Comparison of ENCODE assay signal across 8 mouse cellular contexts in genomic region chr3:96401474-96401831, GRCm38 (mm10). TPM values are rescaled to one million over a fixed set of nuclear protein-coding genes. Genes with fewer than 3 reads are reported as not detected.
DNase-seq lines count a peak whose midpoint lies in the region; ATAC-seq and TF ChIP-seq lines count a peak whose summit lies in the region.

No protein-coding gene starts in this region.

- ATAC-seq in lung, embryonic 15.5 days (ENCODE audit: borderline replicate concordance, extremely low read depth, low FRiP score, low TSS enrichment) = no peak
- no peak for ATAC-seq in limb, embryonic 13.5 days (ENCODE audit: low FRiP score, low read depth)

- H3K9me3 ChIP-seq in lung, embryonic 15.5 days = no peaks in the 10 kb centered on the region
- H3K9me3 ChIP-seq in forebrain, embryonic 10.5 days = 0 out of 2 replicates have a peak, but pooled peaks cover 5% of the 10 kb centered on the region
- H3K9me3 ChIP-seq in limb, embryonic 13.5 days = no peaks in the 10 kb centered on the region

- H3K27ac ChIP-seq in lung, embryonic 15.5 days = no peak overlapping the region
- H3K27ac ChIP-seq in forebrain, embryonic 10.5 days = peak overlapping the region; percentile 56; the same call in 1 of the 2 replicates
- no peak overlapping the region for H3K27ac ChIP-seq in limb, embryonic 13.5 days
- H3K27ac ChIP-seq in small intestine, adult 2 months (ENCODE audit: insufficient read depth, low read depth, low read length) = no peak overlapping the region

- 3% methylated on average over 13 of the region's 13 CpGs for WGBS in lung, embryonic 15.5 days
- WGBS in forebrain, embryonic 10.5 days = 3% methylated on average over 13 of the region's 13 CpGs
- WGBS in limb, embryonic 13.5 days = 2% methylated on average over 13 of the region's 13 CpGs
- 4% methylated on average over 13 of the region's 13 CpGs for WGBS in small intestine, adult 2 months

- H3K27me3 ChIP-seq in lung, embryonic 15.5 days = peaks cover 97% of the 10 kb centered on the region
- H3K27me3 ChIP-seq in forebrain, embryonic 10.5 days (ENCODE audit: poor library complexity, severe bottlenecking) = peaks cover 100% of the 10 kb centered on the region
- H3K27me3 ChIP-seq in limb, embryonic 13.5 days = peaks cover 97% of the 10 kb centered on the region
- peaks cover 66% of the 10 kb centered on the region for H3K27me3 ChIP-seq in small intestine, adult 2 months (ENCODE audit: control insufficient read depth, insufficient read depth, low read length)

- peaks cover 11% of the 10 kb centered on the region for H3K4me1 ChIP-seq in lung, embryonic 15.5 days
- H3K4me1 ChIP-seq in forebrain, embryonic 10.5 days = peaks cover 28% of the 10 kb centered on the region
- peaks cover 12% of the 10 kb centered on the region for H3K4me1 ChIP-seq in limb, embryonic 13.5 days
- peaks cover 5% of the 10 kb centered on the region; the same call in 1 of the 2 replicates for H3K4me1 ChIP-seq in small intestine, adult 2 months (ENCODE audit: control insufficient read depth, insufficient read depth, insufficient read length, low read length)

- TF ChIP-seq POLR2A in small intestine, adult 2 months (IDR thresholded peaks at IDR 0.05; ENCODE audit: low read depth, low read length) = no peak

- peak overlapping the region; percentile 33 for H3K4me3 ChIP-seq in lung, embryonic 15.5 days
- peak overlapping the region; percentile 65 for H3K4me3 ChIP-seq in forebrain, embryonic 10.5 days
- peak overlapping the region; percentile 36 for H3K4me3 ChIP-seq in limb, embryonic 13.5 days
- peak overlapping the region; percentile 27 for H3K4me3 ChIP-seq in small intestine, adult 2 months (ENCODE audit: low read depth, low read length)

- DNase-seq in lung, postnatal 36 days = no peak
- no peak for DNase-seq in forebrain, embryonic 10.5 days (ENCODE audit: extremely low spot score, low spot score)
- DNase-seq in ovary, adult 18-20 months (ENCODE audit: low spot score) = no peak
- DNase-seq in yolk sac, embryonic 10.5 days (ENCODE audit: low spot score) = no peak
- DNase-seq in cerebellum, adult 11 months = no peak

- TF ChIP-seq CTCF in small intestine, adult 2 months (IDR thresholded peaks at IDR 0.05; ENCODE audit: extremely low read depth, insufficient read length, insufficient replicate concordance, low read depth, low read length) = no peak

- H3K9ac ChIP-seq in lung, embryonic 15.5 days = peak overlapping the region; percentile 3; the same call in 1 of the 2 replicates
- H3K9ac ChIP-seq in limb, embryonic 13.5 days = peak overlapping the region; percentile 35; the same call in 1 of the 2 replicates

- H3K4me2 ChIP-seq in lung, embryonic 15.5 days = peak overlapping the region; percentile 59
- peak overlapping the region; percentile 60 for H3K4me2 ChIP-seq in limb, embryonic 13.5 days (replicated peaks)

- no peaks in the 10 kb centered on the region for H3K36me3 ChIP-seq in lung, embryonic 15.5 days
- no peaks in the 10 kb centered on the region for H3K36me3 ChIP-seq in forebrain, embryonic 10.5 days (replicated peaks)
- no peaks in the 10 kb centered on the region for H3K36me3 ChIP-seq in limb, embryonic 13.5 days
- H3K36me3 ChIP-seq in small intestine, adult 2 months (ENCODE audit: control insufficient read depth, insufficient read depth, low read length) = no peaks in the 10 kb centered on the region

RNA-seq across cellular contexts. Expression of gene BC107364, which starts 50.7 kb away (rescaled TPM):
- 0.14 TPM in 1 of 2 replicates, not detected in the other for polyA plus RNA-seq in lung, embryonic 15.5 days (2015; fragmentation: Nextera tagmentation; extraction: Ambion mirVana)
- polyA plus RNA-seq in forebrain, embryonic 10.5 days (2016; fragmentation: Nextera tagmentation; extraction: Ambion mirVana) = 0.20 TPM in 1 of 2 replicates, not detected in the other
- not detected in 2 replicates for polyA plus RNA-seq in limb, embryonic 13.5 days (2015; fragmentation: Nextera tagmentation; extraction: Ambion mirVana)
- not detected in 2 replicates for polyA plus RNA-seq in small intestine, adult 2 months (2012; rRNA removed)
